Mouse (Mus musculus): ENCODE data around the gene Oas1h. TPM values are rescaled to one million over a fixed set of nuclear protein-coding genes. Genes with fewer than 3 reads are reported as not detected.
"Not testable (repeated sequence)": the region's sequence is repeated elsewhere in the genome, so short reads cannot be mapped to it uniquely, and the experiment has no call there.

Gene Oas1h
- polyA plus RNA-seq, 1 experiment from 2014 or later: not detected

DNA sequence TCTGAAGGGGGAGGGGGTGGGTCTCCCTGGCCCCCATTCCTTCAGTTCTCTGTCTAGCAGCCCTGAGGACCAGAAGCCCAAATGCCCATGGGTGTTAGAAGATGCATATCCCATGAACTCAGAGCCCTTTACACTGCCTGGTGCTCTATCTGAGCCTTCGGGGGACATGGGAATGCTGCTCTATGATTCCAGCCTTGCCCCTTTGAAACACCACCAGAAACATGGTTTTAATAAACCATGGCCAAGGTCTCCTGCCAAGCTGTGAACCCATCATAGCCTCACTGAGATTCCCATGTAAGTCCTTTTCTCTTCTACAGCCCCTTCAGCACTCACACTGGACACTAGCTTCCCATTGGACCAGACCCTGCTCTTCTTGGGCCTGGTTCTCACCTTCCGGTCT is 28.8 kb downstream of the Oas1h start:
- no peaks in the 10 kb centered on the region for H3K9me3 ChIP-seq
- no peak for ATAC-seq (ENCODE audit: low read depth)
- H3K9ac ChIP-seq: no peak overlapping the region
- H3K27ac ChIP-seq (replicated peaks): no peak overlapping the region
- 92% methylated on average over 2 of the region's 2 CpGs for WGBS
- no peak overlapping the region for H3K4me3 ChIP-seq
- no peaks in the 10 kb centered on the region for H3K36me3 ChIP-seq
- no peaks in the 10 kb centered on the region for H3K4me1 ChIP-seq (replicated peaks)
- H3K4me2 ChIP-seq: no peak overlapping the region
- no peaks in the 10 kb centered on the region for H3K27me3 ChIP-seq

DNA sequence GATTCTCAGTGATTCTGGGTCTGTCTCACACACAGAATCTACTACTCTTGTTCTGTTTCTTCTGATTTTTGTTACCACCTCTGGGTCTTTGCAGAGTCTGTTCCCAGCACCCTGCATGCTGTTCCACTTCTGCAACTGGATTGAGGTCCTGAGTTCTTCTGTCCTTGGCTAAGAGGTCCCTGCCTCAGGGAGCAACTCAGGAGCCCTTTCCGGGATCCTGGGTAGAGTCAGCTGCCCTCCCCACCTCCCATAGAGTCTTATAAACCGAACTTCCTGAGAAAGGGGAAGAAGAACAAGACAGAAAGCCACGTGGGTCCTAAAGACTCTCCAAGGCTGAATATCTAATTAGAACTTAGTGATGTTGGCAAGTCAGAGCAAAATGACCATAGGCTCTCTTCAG is 29.8 kb downstream of the Oas1h start:
- 58% methylated on average over 3 of the region's 3 CpGs for WGBS

GRCm38 (mm10) chr5:120891566-120892242 is 30.5 kb downstream of the Oas1h start:
- H3K9me3 ChIP-seq; H3K9ac ChIP-seq; H3K36me3 ChIP-seq; H3K4me1 ChIP-seq (replicated peaks); H3K27ac ChIP-seq (replicated peaks); H3K27me3 ChIP-seq; H3K4me3 ChIP-seq; H3K4me2 ChIP-seq; ATAC-seq (ENCODE audit: low read depth): not testable (repeated sequence)
- 87% methylated on average over 2 of the region's 2 CpGs for WGBS

More for the DNA sequence above, 29.8 kb downstream of the Oas1h start:
- Histone ChIP-seq H3K27ac (replicated peaks) (no peak overlapping the region), H3K36me3 (no peaks in the 10 kb centered on the region), H3K27me3 (no peaks in the 10 kb centered on the region), H3K4me3 (no peak overlapping the region), H3K4me2 (no peak overlapping the region), H3K9ac (no peak overlapping the region), H3K9me3 (no peaks in the 10 kb centered on the region), H3K4me1 (replicated peaks) (no peaks in the 10 kb centered on the region)
- ATAC-seq (ENCODE audit: low read depth): no peak

GRCm38 (mm10) chr5:120892243-120892660 is 31.0 kb downstream of the Oas1h start:
- Histone ChIP-seq H3K4me1 (replicated peaks) (no peaks in the 10 kb centered on the region), H3K4me3 (no peak overlapping the region)
- 71% methylated on average over 2 of the region's 2 CpGs for WGBS

GRCm38 (mm10) chr5:120893866-120894265 is 32.6 kb downstream of the Oas1h start:
- ATAC-seq (ENCODE audit: low read depth); H3K36me3 ChIP-seq; H3K9me3 ChIP-seq; H3K9ac ChIP-seq; H3K4me2 ChIP-seq; H3K27me3 ChIP-seq; H3K27ac ChIP-seq (replicated peaks); H3K4me1 ChIP-seq (replicated peaks); H3K4me3 ChIP-seq: not testable (repeated sequence)
- WGBS: 90% methylated on average over 4 of the region's 4 CpGs

More at GRCm38 (mm10) chr5:120892243-120892660, 31.0 kb downstream of the Oas1h start:
- no peaks in the 10 kb centered on the region for H3K36me3 ChIP-seq
- H3K27ac ChIP-seq (replicated peaks): no peak overlapping the region
- ATAC-seq (ENCODE audit: low read depth): no peak
- no peaks in the 10 kb centered on the region for H3K9me3 ChIP-seq
- no peak overlapping the region for H3K4me2 ChIP-seq
- no peaks in the 10 kb centered on the region for H3K27me3 ChIP-seq
- H3K9ac ChIP-seq: no peak overlapping the region

GRCm38 (mm10) chr5:120894692-120895091 is 33.5 kb downstream of the Oas1h start:
- not testable (repeated sequence) for H3K9ac ChIP-seq; H3K27ac ChIP-seq (replicated peaks); ATAC-seq (ENCODE audit: low read depth); H3K4me2 ChIP-seq; H3K27me3 ChIP-seq; H3K4me3 ChIP-seq; H3K36me3 ChIP-seq; H3K4me1 ChIP-seq (replicated peaks); H3K9me3 ChIP-seq
- 81% methylated on average over 2 of the region's 2 CpGs for whole genome bisulfite sequencing

- Histone ChIP-seq H3K27ac (replicated peaks) (no peak overlapping the region), H3K4me1 (replicated peaks) (no peaks in the 10 kb centered on the region), H3K4me3 (no peak overlapping the region), H3K4me2 (no peak overlapping the region), H3K9me3 (0 out of 2 replicates have a peak, but pooled peaks cover 4% of the 10 kb centered on the region), H3K9ac (no peak overlapping the region), H3K36me3 (no peaks in the 10 kb centered on the region), H3K27me3 (no peaks in the 10 kb centered on the region)
- WGBS: 79% methylated on average over 11 of the region's 11 CpGs
- no peak for ATAC-seq (ENCODE audit: low read depth)
Observed at GRCm38 (mm10) chr5:120895231-120895900, 34.1 kb downstream of the Oas1h start.

GRCm38 (mm10) chr5:120898307-120898706 is 37.1 kb downstream of the Oas1h start:
- H3K27ac ChIP-seq (replicated peaks): no peak overlapping the region
- H3K4me1 ChIP-seq (replicated peaks): no peaks in the 10 kb centered on the region
- no peak overlapping the region for H3K9ac ChIP-seq
- 85% methylated on average over 6 of the region's 6 CpGs for WGBS
- H3K27me3 ChIP-seq: no peaks in the 10 kb centered on the region
- H3K36me3 ChIP-seq: no peaks in the 10 kb centered on the region
- no peak overlapping the region for H3K4me3 ChIP-seq
- no peak overlapping the region for H3K4me2 ChIP-seq
- H3K9me3 ChIP-seq: 0 out of 2 replicates have a peak, but pooled peaks cover 4% of the 10 kb centered on the region
- no peak for ATAC-seq (ENCODE audit: low read depth)

DNA sequence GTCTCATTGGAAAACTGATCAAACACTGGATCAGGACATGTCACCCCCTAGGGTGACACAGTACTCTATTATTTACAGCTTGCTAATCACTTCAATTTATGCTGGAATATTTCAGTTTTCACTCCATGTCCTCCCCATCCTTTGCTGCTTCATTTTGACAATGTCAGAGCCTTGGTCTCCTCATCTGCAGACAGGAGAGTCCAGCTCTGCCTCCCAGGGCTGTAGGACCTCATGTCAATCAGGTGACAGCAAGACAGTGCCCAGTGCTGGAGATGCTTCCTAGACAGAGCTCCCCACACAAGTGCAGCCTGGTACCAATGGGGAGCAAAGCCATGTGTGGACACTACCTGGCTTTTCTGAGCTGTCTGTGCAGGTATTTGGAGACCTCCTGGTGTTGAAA is 37.5 kb downstream of the Oas1h start:
- no peaks in the 10 kb centered on the region for H3K27me3 ChIP-seq
- H3K9me3 ChIP-seq: 0 out of 2 replicates have a peak, but pooled peaks cover 4% of the 10 kb centered on the region
- H3K36me3 ChIP-seq: no peaks in the 10 kb centered on the region

GRCm38 (mm10) chr5:120900666-120901065 is 39.4 kb downstream of the Oas1h start:
- Histone ChIP-seq H3K4me1 (replicated peaks) (no peaks in the 10 kb centered on the region), H3K4me2 (no peak overlapping the region), H3K27me3 (no peaks in the 10 kb centered on the region), H3K36me3 (no peaks in the 10 kb centered on the region), H3K27ac (replicated peaks) (no peak overlapping the region), H3K4me3 (no peak overlapping the region), H3K9me3 (0 out of 2 replicates have a peak, but pooled peaks cover 4% of the 10 kb centered on the region), H3K9ac (no peak overlapping the region)
- no peak for ATAC-seq (ENCODE audit: low read depth)
- 67% methylated on average over 1 of the region's 1 CpGs for WGBS

More for the DNA sequence above, 37.5 kb downstream of the Oas1h start:
- H3K4me1 ChIP-seq (replicated peaks): no peaks in the 10 kb centered on the region
- no peak for ATAC-seq (ENCODE audit: low read depth)
- no peak overlapping the region for H3K4me2 ChIP-seq
- no peak overlapping the region for H3K27ac ChIP-seq (replicated peaks)
- H3K4me3 ChIP-seq: no peak overlapping the region
- no peak overlapping the region for H3K9ac ChIP-seq

GRCm38 (mm10) chr5:120902056-120902455 is 40.8 kb downstream of the Oas1h start:
- H3K4me3 ChIP-seq: no peak overlapping the region
- WGBS: 92% methylated on average over 5 of the region's 5 CpGs
- no peak for ATAC-seq (ENCODE audit: low read depth)

DNA sequence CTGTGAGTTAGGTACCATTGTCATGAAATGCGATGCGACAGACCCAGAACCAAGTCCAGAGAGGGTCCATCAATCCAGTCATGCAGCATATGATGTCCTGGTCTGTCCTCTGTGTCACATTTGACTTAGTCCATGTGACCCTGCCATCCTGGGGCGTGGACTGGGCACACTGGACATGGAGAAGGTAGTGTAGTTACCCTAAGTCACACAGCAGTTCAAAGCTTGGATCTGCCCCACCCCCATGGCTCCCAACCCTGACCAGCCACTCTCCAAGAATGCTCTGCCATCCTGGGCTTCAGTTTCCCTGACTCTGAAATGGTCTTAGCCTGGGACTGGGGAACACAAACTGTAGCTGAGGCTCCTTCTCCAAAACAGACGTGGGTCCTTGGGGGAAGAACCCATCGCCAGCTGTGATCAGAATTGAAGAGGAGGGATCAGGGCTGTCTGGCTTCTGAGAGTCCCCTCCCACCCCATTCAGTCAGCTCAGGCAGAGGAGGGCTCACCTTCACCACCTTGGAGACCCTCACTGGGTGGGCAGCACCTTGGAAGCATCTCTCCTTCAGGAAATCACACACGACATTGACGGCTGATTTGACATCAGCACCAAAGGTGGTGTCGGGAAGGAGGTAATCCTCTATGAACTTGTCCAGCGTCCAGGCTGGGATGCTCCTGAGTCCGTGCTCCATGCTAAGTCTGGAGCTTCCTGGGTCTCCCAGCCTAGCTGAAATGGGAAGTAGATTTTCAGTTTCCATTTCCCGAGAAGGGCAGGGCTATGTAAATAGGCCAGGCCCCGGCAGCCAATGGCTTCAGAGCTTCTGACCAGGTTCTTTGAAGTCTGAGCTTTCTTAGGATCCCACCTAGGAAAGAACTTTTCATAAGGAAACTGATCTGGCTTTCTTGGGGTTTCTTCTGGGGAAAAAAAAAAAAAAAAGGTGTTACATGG is 45.8 kb downstream of the Oas1h start, which contains the start of gene Oas1a:
TSS of gene Oas1a (minus strand) at position 731 of the 943 bp plus-strand sequence.
- H3K27me3 ChIP-seq; H3K9ac ChIP-seq; H3K4me3 ChIP-seq; H3K27ac ChIP-seq (replicated peaks); H3K4me2 ChIP-seq; H3K36me3 ChIP-seq; H3K9me3 ChIP-seq; ATAC-seq (ENCODE audit: low read depth); H3K4me1 ChIP-seq (replicated peaks): not testable (repeated sequence)
- WGBS: 39% methylated on average over 9 of the region's 12 CpGs

More at GRCm38 (mm10) chr5:120902056-120902455, 40.8 kb downstream of the Oas1h start:
- H3K9ac ChIP-seq: no peak overlapping the region
- H3K27me3 ChIP-seq: no peaks in the 10 kb centered on the region
- 0 out of 2 replicates have a peak, but pooled peaks cover 4% of the 10 kb centered on the region for H3K9me3 ChIP-seq
- H3K4me2 ChIP-seq: no peak overlapping the region
- H3K27ac ChIP-seq (replicated peaks): no peak overlapping the region
- no peaks in the 10 kb centered on the region for H3K36me3 ChIP-seq
- H3K4me1 ChIP-seq (replicated peaks): no peaks in the 10 kb centered on the region
